Mouse (Mus musculus) lung, adult 2 months (tissue): Measurements from ENCODE around the gene Fbxo22.

Source experiments
- CTCF ChIP-seq: fragments of 200-500 bp; IDR thresholded peaks from 2 replicates; pipeline ENCODE4 v1.5.1; 2011; ENCODE audit warnings: mild to moderate bottlenecking, low read length, control low read depth; ENCODE audit not compliant: insufficient read depth
- POLR2A ChIP-seq: fragments of 200-500 bp; IDR thresholded peaks from 2 replicates; pipeline ENCODE4 v1.6.1; 2011; ENCODE audit warnings: low read depth, mild to moderate bottlenecking, control low read depth, low read length, borderline replicate concordance; ENCODE audit errors: extremely low read depth

DNA sequence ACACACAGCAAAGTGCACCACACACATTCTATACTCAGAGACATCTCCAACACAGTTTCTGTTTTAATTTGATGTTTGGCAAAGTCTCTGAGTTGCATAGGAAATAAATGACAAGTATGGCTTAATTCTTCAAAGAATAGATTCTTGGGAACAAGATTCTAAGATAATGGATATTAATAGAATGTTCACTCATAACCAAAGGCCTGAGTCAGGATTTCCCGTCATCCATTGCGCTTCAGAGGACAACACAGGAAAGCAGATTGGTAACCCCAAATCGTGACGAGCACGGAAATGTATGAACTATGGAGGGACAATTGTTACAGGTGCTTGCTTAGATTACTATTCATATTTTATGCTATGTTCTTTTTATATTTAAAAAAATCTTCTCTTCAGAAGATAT lies 46.3 kb downstream of the Fbxo22 start:
- no peak for TF ChIP-seq CTCF
- TF ChIP-seq POLR2A = no peak
